Mouse (Mus musculus): ENCODE results near the gene Fgf12.

Fgf12 gene

DNA sequence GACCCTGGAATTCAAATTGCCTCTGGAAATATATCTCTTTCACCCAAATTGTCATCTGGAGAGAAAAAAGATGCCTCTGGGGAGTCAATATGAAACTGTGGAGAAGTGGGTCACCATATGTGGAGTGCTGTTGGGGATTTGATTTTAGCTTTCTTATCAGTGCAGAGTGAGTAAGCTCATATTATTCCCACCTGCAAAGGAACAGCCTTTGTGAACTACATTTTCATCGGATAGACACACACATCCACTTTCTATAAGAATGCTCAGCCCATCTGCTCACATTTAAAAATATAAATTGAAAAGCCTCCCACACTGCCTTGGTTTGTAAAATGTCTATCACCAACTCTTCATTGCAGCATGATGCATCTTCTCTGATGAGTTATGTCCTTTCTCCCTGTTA lies 149.7 kb downstream of the Fgf12 start:
- no peak for DNase-seq

DNA sequence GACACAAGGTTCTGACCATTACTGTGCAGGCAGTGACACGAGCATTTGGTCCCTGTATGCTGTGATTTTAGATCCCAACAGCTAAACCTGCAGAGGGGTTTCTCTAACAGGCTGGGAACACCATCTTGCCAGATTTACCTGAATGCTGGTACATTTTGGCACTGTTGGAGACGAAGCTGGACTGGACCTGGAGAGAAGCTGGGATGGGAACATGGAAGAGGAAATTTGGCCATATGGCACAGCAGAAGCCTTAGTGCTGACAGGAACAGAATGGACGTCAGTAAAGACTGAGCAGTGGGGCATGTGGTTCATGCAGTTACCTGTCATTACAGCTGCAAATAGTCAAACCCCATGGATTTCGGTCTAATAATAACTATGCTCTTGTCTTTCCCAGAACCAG lies 151.1 kb downstream of the Fgf12 start:
- DNase-seq, result no peak

DNA sequence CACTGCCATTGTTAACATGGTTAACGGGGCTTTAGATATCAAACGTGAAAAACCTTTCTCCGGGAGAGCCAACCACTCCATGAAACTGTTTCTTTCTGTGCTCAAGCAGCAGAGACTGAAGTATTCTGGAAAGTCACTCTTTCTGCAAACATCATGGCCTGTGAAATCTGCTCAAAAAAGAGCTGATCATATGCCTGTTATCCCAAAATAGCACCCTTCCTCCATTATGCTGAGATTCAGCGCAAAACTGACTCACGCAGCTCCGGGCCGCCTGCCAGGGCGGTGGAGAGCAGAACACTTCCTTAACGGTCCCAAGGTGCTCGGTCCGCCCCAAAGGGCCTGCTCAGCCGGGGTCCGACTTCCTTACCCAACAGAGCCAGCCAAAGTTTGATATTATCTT lies 156.8 kb downstream of the Fgf12 start:
- DNase-seq, result no peak

DNA sequence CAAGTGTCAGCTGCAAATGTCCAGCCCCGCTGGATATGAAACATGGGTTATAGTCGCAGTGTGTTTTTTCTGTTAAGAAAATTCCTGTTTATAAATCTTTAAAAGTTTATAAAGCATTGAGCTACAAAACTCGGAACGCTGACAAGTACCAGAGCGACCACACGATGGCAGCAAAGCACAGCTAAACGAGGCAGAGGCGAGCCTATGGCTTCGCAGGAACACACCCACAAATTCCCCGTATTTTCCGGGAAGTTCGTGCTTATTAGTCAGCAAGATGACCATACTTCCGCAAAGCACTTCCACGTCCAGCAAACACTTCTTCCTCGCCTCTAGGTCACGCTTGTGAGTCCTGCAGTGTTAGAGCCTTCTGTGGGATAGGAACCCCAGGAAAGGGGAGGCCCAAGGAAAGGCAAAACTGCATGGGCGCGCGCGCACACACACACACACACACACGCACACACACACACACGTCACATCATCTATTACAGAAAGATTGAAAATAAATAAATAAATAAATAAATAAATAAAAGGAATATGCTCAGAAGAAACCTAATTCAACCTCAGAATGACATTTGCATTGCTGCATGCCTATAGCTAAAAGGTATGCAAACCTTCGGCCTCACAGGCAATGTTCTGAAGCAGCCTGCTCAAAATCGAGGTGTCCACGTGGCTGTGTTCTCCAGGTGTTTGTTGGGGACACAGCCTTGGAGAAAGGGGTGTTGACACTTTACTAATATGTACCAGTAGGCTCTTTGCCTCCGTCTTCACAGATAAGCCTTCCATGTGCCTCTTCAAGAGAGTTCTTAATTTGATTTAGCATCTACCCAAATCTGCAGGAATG lies 159.6 kb downstream of the Fgf12 start:
- DNase-seq, result peak; percentile 19 to 23

DNA sequence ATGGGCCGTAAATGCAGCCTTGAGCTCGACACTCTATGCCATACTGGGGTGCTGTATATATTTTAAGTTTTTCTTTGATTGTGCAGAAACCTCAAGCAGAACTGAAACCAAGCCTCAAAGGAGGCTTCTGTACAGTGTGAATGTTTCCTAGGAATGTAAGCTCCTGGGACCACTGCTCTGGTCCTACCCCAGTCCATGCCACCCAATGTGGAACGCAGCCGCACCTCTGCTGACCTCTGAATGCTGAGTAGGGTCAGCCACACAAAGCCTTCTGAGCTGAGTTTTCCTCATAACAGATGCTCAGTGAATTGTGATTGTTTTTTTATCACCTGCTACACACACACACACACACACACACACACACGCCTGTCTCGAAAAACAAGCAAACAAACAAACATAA lies 160.4 kb downstream of the Fgf12 start:
- no peak for DNase-seq

DNA sequence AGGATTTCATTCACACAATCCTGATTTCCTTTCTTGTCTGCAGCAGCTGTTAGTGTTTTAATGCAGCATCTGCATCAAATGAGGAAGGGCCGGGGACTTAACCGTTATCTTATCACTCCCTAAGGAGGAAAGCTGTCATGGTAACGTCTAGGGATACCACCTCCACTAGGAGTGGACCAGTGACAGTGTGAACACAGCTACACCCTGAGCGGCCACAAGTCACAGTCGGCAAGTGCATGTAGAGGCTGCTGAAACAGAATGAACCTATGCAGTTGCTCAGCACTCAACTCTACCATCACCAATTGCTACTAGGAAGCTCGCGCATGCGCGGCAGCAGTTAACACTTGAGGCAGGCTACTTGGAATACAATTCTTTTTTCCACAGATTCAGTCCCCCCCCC lies 161.3 kb downstream of the Fgf12 start:
- DNase-seq, result no peak

DNA sequence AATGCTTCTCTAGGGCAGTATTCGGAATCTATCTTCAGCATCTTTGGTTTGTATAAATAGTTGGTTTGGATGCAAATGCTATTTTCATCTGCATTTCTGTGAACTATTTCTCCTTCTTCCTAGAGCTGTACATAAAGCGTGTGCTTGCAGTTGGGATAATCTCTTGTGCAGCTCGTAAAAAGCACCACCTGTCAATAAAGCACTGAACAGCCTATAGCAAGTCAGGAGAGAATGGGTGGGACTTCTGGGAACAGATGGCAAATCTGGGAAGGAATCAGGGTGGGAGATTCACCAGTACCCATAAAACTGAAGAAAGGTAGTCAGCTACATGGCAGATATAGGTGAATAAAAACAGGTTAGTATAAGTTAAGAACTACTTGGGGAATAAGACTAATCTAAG lies 180.7 kb downstream of the Fgf12 start:
- DNase-seq, result no peak

DNA sequence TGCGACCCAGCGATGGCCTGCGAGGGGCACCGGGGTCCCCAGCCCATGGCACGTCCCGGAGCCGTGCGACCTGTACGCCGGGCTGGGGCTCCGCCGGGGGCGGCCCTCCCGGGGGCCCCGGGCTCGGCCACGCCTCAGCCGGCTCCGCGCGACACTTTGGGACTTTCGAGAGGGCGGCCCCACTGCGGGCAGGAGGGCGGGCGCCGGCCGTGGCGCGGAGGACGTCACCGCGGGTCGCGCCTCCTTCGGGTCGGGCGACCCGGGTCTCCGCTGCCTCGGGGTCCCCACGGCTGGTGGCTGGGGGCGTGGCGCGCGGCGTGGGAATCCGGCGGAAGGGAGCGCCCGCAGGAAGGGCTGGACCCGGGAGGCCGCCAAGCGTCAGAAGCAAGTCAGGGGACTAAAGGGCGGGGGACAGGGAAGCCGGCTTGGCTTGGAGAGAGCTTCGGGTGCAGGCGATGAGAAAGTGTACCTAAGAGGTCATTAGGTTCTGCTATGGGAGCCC lies 188.1 kb downstream of the Fgf12 start:
- DNase-seq, result no peak

DNA sequence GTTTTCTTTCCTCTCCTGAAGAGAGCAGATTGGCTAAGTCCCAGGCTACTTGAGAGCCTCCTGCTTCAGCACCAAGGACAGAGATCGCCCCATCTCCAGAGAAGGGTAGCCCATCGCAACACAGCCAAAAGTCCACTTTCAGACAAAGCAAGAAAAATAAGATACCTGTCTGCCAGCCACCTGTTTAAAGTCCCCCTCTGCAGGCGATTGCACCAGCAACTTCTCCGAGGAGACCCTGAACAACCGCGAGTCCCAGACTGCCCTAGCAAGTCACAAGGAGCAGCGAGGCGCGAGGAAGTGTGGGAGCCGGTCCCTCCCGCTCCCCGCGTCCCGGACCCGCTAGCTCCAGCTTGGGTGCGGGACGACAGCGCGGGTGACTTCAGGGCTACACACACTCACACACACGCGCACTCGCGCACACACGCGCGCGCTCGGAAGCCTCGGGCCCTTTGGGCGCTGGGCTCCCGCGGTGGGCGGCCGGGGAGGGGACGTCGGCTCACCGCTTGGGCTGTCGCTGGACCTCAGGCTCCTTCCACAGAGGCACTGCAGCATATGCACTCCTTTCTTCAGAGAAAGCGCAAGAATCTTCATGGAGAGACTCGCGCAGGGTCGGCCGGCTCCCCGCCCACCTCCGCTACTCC lies 188.7 kb downstream of the Fgf12 start:
- no peak for DNase-seq

DNA sequence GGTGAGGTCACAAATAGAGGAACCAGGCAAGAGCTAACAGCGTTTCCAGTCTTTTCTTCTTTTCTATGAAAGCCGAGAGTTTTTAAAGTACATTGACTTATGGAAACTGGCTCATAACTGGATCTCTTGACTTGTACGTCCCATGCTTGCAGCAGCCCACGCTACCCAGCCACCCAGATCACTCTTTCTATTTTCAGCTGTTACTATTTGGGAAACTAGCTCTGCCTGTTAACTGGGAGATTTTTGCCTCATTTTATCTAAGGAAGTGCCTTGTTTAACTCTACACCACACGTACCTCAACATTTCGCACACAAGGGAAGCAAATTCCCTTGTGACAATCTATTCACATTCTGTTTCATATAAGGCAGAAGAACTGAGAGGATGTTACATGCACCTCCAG lies 190.0 kb downstream of the Fgf12 start:
- no peak for DNase-seq

DNA sequence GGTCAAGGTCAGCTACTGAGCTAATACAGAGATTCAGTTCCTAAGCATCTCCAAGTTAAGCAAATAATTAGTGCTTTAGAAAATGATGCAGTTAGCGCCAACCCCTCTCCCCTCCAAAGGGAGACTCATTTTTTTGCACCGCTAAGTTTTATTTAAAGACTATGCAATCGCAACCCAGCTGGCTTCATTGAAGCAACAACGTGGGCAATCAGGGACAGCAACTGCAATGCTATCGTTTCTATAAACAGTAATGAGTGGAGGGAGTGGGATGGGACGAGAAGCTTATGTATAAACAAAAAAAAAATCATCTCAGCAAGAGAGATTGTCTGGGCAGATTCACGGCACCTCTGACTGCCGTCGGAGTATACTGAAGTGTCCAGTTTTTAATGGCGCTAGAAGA lies 197.6 kb downstream of the Fgf12 start:
- DNase-seq, result no peak

DNA sequence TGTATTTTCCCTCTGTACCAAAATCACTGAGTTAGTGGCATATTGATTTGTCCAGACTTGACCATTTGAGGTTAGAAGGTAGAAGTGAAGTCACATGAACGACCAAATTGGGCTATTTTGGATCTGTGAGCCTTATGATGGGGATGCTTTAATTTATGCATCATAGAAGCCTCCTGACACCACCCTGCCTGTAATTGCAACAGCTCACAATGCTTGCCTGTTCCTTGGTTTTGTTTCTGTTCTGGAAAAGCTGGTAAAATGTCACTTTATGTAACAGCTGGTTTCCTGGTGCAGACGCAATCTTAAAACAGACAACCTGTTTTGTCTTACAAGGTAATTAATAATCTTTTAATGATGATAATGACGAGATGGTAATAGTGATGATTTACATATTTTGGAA lies 213.4 kb downstream of the Fgf12 start:
- DNase-seq, result no peak

DNA sequence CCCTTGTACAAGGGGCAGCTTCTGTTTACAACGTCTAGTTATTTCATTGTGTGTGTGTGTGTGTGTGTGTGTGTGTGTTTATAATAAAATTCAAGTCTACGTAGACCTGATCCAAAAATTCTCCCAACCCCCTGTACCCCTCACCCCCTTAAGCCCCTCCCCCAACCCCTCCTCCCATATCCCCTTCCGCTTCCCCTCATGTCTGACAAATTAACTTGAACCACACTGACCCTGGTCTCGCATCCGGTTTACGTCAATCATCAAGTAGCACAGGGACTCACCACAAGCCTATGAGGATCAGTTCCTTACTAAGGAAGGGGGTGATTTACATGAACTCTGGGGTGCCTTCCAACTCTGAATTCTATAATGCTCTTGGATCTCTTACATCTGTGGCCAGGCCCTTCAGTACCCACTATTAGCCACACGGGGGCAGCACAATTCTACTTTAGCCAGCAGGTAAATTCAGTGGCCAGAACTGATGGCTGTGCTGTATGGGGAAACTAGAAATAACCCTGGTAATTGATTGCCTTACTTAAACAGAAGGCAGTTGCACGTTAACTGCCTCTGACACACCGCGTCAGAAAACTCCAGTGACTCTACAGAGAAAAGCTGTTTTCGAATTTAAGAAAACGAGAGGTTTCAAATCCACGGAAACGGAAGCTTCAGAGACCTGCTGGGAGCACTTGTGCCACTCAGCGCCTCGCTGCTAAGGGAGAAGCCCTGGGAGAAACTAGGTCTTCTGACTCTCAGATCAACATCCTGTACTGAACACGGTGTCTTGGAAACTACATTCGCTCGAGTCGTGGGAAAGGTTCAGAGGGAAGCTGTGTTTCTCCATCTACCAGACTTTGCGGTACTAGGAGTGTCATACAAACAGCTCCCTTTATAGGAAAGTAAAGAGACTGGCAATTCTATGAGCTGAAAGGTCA lies 235.0 kb downstream of the Fgf12 start:
- peak; percentile 43 to 54 for DNase-seq

DNA sequence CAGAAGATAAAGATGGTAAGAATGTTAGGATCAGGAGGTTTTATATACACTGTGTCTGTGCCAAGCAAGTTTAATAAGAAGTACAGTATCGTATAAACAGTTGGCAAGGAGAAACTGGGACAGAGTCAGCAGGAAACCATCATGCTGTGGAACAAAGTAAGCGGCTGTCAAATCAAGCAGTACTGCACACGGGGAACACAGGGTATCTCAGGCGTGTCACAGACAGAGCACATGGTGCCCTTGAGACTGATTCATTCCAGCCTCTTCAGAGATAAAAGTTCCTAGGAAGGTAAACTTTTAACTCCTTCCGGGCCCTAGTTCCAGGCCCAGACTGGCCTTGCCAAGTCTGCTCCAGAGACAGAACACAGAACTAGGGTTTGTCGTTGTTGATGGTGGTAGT lies 240.4 kb downstream of the Fgf12 start:
- no peak for DNase-seq

DNA sequence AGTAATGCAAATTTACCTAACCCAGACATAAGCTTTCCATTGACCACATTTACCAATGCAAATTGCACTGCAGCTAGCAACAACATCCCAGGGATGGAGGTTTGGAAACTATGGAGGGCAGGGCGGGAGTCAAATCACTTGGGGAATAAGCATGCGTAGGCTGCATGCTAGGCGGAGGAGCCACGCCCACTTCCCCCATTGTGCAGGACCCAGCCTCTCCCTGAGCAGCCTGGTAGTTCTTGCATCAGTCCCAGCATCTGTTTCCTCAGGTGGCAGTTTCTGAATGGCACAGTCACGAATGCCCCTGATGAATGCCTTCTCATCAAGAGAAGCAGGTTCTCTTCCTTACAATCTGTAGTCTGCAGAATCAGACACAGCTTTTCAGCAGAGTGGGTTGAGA lies 241.5 kb downstream of the Fgf12 start:
- no peak for DNase-seq

DNA sequence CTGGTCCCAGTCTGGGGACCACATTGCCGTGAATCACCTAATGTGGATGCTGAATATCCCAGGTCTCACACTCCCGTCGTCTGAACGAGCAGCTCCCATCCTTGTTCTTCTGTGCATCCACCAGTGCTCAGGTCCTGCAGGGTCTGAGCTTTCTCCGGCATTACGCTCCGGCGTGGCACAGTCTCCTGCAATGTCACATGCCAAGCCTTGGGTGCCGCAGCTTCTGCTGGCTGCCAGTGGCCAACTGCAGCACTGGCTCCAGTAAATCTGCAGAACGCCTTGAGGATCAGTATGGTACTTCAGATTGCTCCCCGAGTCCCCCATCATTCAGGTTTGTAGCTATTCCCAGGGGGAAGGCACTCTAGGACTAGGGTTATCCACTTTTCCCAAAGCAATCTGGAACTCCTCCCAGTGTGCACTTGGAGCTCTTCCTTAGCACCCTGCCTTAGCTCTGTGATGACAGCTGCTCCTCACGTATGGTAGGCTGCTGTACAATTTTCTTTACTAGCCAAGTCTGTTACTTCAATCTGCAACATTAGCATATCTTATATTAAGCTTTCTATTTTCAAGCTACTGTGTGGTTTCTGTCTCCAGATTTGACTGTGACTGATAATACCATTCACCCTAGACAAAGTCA lies 254.8 kb downstream of the Fgf12 start:
- no peak for DNase-seq

DNA sequence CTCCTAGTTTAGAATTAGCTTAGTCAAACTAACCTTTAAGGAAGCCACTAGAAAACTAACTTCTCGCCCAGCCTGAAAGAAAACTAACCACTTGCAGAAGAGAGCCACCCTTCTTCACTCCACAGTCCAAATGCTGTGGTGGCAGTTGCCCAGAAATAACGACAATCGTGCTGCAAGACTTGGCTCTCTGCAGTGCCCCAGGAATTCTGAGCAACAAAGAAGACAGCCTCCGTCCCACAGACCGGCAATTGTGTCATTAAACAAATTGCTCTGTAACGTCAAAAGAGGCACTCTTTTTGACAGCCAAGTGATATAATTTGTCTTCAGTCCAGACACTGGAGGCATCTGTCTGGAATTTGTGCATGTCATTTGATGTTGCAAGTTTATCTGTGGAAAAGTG lies 261.2 kb downstream of the Fgf12 start:
- no peak for DNase-seq

DNA sequence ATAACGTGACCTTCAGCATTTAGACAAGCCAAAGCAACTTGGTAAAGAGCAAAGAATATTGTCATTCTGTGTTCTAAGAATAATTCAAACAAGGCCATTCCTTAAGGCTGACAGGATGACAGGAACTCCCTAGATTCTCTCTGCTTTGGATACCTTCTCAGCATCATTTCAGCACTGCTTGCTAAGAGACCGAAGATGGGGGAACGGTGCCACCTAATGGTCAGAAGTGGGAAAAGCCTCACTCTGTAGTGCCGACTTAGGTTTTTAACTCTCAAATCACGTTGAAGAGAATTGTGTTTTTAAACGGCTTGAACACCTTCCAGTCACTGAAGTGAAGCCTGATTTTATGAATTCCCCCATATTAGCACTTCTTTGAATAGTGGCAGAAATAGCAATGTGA lies 262.4 kb downstream of the Fgf12 start:
- DNase-seq, result peak; percentile 0 to 2

DNA sequence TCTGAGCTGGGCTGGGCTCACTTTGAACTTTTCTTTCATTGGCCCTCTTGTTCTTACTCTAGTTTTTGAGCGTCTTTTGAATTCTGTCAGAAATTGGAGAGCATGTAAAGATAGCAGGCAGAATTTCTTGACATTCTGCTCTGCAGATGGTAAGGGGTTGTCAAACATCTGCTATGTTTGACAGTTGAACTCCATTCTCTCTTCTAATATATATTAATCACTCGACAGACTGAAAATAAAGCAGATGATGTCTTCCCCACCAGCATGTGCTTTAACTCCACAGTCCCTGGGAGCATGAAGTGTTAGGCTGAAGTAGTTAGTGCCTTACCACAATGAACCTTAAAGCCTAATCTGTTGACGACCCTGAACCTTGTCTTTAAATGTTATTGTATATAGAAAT lies 267.9 kb downstream of the Fgf12 start:
- no peak for DNase-seq

DNA sequence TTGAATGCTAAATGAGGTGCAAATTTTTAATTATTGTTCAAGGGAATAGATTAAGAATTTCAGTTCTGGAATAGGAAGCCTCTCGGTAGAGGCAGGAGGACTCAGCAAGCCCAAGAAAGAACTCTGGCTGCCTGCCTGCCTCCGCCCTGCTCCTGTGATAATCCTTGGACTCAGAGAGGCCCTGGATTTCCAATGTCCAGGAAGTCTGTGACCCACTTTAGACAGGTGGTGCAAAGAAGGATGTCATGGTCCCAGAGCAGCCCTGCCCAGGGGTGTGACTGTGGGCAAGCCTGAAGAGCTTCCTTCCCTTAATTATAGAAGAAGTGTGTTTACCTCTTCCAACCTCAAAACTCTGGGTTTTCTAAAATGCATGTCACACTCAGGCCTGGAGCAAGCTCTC lies 273.8 kb downstream of the Fgf12 start:
- DNase-seq, result no peak

DNA sequence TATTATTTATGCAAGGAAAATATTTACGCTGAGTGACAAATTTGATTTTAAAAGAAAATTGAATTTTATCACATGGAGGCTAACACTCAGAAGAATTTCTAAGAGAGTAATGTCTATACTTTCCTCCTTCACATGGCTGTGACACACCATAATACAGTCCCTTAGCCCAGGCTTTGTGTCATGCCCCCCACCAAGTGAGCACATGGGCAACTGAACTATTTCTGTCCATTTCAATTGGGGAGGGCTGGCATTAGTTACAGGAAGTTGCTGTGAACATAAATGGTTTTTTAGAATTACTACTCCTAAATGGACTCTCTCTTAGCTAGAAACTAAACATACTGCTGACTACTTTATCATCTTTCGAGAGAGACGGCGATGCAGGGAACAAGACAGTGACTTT lies 276.2 kb downstream of the Fgf12 start:
- no peak for DNase-seq

DNA sequence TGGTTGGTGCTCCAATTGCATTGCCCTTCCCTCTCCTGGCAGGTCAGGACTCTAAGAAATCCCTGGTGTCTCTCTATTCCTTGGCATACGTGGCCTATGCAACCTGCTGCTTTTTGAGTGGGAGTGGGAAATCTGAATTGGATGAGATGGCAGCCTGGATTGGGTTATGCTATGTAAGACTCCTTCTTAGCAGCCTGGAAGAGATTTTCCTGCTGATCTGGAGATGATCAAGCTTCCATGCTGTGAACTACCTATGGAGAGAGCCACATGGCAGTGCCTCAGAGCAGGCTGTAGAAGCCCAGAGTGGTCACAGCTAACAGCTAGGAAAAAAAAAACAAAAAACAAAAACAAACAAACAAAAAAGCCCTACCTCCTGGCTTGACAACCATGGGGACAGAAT lies 277.3 kb downstream of the Fgf12 start:
- no peak for DNase-seq

DNA sequence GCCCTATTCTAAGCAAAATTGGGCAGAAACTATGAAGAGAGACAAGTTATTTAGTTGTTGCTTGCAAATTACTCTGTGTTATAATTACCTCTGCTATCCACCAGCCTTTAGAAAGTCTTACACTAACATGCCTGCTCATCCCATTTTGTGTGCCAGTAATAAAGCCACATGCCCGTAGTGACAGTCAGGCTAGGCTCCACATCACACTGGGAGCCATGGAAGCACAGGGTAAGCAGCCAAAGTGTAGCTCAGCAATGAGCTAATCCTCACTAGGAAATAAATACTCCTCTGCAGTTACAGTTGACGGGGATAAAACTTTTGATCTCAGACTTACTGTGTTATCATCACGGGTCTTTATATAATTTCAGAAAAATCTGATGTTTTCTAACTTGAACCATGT lies 298.0 kb downstream of the Fgf12 start:
- no peak for DNase-seq
